Mouse (Mus musculus): ENCODE measurements at regions not wholly inside any gene's neighbourhood (a gene's known extent, or its start where the extent isn't known, plus 50 kb on each side); places are given as distances from the start of the nearest gene placed in this dataset.
A peak's percentile ranks its signal among the peaks of the same experiment; 100 is the strongest.
"Not testable (repeated sequence)": the region's sequence is repeated elsewhere in the genome, so short reads cannot be mapped to it uniquely, and the experiment has no call there.

DNA sequence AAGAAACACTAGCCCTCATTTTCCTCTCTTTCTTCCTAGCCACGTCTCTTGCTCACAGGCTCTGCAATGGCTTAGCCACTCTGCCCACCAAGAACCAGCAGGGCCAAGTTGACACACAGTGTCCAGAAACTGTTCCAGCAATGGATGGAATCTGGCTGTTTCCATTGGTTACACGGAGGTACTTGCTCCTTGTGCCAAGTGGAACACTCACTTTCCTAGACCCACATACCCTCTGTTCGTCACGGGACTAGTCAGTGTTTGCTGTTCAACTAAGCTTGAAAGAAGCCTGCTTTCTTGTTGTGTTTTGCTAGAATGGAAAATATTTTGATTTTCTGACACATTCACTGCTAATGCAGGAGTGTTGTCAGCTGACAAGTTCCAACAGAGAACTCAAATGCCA lies 575.7 kb upstream of the Gulo start:
- DNase-seq = no peak

DNA sequence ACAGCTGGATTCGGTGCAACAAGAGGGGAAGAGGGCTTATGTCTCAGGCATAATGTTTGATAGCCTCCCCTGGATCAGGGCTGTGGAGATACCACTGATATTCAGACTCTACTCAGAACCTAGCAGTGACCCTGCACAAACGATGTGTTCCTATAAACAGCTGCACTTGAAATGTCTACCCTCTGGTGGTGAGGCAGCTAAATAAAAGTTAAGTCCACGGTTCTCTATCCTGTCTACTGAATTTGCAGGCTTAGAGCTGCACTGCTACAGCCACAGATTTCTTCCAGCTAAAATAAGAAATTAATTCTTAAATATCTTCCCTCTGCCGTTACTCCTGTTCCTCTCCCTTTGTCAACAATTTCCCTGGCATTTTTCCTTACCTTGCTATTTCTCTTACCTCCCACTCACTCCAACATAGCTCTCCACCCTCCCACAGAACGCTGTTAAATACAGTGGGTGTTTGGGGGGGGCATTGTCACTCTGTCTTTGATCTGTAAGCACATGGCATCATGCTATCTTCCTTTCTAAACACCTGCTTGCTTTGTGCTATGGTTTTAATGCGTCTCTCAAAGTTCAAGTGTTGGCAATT lies 571.0 kb upstream of the Gulo start:
- DNase-seq = no peak

DNA sequence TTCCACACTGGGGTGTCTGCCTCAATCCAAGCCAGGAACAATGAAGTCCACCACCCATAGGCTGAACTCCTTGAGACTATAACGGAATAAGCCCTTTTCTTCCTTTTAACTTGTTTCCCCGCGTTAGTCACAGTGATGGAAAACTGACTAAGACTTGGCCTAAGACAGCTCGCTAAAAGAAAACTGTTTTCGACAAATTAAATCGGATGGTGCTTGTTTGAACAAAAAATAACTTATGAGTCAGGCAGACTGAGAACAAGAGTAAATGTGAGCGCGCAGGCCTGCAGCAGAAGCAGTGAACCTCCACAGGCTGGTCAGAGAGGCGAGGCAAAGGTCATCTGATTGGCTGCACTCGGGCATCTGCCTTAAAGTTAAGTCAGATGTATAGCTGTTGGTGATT lies 557.6 kb upstream of the Gulo start:
- DNase-seq = no peak

DNA sequence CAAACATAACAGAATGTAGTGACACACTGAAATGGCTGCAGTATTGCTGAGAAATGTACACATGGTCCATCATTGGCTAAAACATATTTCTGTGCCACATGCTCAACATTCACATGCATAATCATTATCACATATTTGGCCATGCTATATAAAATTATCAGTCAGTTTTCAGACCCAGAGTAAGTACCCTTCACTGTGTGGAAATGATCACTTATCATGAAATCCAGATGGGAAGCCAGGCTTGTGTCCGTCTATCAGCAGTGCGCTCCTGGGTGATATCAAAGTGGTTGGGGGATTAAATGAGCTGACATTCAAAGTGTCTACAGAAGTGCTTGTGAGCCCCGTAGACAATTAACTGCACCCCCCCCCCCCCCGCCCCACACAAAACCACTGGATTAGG lies 553.7 kb upstream of the Gulo start:
- no peak for DNase-seq

DNA sequence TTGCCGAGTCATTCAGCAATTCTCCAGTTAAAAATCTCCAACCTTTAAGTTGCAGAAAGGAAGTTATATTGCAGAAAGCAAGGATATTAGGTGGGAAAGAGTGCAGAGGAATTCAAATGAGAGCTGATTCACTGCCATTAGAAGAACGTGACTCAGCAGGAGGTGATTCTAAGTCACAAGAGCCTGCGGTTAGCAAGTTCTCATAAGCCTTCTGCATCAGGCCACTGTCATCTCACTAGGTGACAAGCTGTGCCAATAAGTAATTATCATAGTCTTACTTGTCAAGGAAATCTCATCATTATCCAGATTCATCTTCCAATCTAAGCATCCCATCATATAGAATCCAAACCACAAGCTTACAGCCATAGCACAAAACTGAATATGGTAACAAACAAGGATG lies 552.7 kb upstream of the Gulo start:
- DNase-seq = no peak

DNA sequence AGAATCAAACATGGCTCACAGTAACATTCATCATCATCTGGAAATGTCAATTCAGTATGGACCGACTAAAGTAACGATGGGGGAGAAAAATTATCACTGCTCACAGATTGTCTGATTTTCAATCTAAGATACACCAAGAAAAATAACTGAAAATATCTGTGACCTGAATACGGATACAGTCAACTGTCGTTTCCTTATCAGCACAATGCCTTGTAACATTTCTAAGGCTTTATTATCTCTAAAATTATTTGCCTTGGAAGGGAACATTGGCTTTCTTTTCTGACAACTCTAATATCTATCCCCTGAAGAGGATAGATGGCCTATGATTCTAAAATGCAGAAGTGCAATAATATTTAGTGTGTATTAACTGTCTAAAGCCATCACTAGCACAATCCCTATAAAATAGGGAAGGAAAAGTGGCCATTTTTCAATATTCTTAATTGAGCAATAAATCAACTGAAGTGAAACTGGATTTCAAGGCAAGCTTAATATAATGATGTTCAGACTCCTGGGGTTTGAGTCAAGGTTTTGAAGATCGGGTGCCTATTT lies 552.1 kb upstream of the Gulo start:
- no peak for DNase-seq

DNA sequence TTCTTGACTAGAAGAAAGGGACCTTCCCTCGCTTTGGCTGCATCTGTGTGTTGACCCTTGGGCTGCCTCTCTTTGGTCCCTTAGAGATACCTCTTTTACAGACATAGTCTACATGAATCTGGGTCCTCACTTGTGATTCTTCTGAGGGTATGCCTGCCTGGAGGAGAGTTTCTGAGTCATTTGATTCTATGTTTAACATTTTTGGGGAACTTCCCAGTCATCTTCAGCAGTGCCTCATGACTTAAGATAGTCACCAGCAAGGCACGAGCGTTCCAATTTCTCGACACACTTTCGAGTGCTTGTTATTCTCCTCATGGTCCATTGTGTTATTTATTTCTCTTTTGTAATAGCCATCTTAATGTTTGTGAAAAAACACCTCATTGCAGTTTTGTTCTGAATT lies 549.4 kb upstream of the Gulo start:
- no peak for DNase-seq

DNA sequence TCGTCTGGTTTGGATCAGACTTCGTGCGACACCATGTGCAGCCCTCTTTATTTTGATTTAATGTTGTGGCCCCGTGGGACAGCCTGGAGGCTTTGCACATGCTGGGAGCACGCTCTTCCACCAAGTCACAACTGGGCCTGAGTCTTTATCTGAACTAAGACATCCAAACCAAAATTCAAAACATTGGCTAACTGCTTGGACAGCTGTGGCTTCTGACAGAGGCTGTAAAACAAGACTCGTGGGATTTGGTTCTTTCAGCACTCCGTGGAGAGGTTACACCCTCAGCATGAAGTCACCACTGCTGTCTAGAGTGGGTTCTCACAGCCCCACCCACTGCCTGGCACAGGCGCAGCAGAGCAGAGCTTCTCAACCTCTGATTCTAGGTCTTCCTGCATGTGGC lies 548.6 kb upstream of the Gulo start:
- DNase-seq = no peak

DNA sequence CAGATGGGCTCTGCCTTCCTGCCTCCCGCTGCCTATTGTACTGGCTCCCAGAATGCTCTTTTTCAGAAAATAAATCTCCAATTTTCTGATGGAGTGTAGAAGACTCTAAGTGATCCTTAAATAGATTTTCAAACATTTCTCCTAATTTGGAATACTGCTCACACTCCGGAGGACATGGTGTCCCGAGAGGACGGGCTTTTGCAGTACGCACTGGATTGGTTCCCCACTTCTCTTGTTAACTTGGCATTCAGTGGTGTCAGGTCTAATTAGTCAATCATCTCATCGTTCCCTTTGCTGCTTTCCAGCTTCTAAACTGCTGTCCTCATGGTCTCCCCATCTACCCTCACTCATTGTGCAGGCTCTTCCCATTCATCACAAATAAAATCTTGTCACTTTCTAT lies 529.5 kb upstream of the Gulo start:
- DNase-seq = no peak

DNA sequence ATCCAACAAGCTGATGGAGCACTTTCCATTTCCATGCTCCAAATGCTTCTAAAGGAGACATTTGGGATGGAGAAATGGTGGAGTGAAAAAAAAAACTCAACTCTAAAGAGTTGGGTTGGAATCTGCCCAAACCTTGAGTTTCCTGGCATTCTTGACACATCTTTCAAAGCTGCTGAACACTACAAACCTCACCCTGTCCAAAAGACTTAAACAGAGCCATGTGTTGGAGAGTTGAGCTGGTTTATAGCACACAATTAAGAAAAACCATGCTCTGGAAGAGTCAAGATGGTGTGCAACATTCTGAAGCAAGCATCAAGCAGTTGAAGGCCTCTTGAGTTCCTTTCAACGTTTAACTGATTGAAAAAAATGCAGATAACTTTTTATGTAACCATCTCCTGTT lies 525.7 kb upstream of the Gulo start:
- no peak for DNase-seq

DNA sequence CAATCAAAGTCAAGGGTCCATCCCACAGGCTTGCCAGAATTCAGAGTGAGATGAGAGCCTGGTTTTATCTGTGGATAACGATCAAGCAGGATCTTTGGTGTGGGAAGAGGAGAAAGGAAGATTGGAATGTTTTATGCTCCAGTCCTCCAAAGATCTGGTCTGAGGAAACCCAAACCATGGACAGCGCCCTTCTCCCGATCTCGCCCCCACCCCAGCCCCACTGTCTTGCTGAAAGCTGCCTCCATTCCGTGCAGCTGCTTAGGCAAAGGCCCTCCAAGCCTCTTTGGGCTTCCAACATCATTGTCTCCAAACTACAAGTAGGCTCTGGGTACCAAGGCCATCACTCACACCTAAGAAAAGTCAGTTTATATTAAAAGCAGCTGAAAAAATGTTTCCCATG lies 519.1 kb upstream of the Gulo start:
- DNase-seq = no peak

DNA sequence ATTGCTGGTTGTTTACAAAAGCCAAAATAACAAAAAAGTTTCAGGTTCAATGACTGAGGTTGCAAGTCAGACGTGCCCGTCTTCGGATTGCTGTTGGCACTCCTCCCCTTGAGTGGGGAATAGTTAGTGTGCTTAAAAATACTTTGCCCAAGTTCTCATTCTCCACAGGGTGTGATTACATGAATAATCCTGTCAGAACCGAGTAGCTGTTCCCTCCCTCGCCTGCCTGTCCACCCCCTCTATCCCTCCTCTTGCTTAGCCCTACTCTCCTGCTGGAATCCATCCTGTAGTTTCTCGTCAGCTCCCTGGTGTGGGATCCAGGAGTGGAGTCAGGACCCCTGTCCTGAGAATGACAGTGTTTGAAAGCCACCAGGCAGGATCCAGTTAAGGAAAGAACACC lies 518.1 kb upstream of the Gulo start:
- DNase-seq = no peak

DNA sequence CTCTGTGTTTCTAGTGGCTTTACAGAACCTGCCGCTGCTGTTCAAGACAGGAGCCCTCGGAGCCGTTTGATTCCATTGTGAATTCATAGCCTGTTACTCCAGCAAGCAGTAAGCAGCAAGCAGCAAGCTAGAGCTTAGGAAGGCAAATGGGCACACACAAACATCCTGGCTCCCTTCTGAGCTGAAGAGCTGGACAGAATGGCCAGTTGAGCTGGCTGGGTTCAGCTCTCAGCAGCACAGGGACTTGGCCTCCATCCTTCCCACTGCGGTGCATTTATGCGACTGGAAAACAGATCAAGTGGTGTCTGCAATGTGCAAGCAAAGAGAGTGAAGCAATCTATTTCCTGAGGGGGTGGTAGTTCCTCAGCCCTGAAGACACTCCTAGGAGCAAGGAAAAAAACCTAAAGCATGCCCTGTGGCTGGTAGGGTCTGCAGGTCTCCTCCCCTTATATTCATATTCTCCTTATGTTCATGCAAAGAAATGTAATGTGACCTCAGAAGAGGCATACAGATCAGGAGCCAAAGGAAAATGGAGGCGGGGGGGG lies 513.9 kb upstream of the Gulo start:
- DNase-seq = peak in 1 of 2 experiments; percentile 32

DNA sequence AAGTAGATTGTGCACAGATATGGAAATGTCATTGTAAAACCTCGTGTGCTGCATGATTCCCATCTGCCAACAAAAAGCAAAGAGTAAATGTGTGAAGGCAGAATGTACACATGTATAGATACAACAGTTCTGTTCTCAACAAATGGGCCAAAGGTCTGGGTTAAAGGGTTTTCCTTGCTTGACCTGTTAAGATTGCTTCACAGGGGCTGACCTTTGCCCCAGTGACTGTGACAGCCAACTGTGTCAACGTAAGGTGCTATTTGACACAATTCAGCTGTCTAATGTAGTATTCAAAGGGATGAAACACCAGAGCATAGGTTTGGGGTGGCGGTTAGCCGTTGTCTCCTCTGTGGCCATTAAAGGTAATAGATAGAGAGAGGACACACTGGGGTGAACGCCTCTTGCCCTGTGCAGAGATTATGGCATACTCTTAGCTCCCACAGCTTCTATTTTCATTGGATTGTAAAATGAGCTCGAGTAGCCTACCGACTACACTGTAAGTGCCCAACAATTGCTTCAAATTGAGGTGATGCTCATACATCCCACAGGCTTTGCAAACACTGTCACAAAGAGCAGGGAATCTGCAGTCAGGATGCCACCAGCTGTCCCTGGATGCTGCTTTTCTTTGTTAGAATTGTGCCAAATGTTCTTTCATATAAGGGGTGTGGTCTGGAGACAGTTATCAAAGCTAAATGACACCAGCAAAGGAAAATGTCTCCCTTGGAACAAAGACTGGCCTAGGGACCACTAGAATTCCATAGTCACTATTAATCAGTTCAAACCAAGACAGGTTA lies 513.0 kb upstream of the Gulo start:
- peak in 1 of 2 experiments; percentile 33 for DNase-seq

DNA sequence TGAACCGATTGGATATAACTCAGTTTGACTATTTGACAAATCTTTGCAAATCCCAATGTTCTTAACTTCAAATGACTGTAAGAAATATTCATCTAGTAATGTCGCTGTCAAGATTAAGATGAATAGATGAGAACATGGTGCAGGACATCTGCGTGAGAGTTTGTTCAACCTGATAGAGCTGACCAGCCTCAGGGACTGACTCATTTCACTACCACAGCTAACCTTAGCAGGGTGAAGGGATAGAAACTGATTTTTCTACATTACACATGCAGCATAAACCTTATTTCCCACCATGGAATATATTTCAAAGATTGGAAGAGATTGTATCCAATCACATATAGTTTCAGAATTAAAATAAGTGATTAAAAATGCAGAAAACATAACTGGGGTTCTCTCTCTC lies 507.8 kb upstream of the Gulo start:
- no peak for DNase-seq

DNA sequence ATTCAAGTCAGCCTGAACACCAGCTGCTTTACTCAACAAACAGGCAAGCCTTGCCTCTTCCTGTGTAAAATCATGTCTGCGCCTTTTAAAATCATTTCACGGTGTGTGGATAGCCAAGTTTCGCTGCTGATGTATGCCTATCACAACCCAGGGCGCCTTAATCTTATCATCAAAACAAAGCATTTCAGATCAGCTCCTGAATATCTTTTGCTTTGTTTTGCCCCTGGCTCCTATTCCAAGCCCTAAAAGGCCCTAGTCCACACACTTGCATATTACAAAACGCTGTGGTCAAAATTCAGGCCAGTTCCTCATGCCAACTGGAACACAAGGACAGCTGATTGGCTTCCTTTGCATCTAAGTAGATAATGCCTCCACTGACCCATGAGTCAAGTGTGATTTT lies 501.7 kb upstream of the Gulo start:
- DNase-seq = peak; percentile 24 to 42

DNA sequence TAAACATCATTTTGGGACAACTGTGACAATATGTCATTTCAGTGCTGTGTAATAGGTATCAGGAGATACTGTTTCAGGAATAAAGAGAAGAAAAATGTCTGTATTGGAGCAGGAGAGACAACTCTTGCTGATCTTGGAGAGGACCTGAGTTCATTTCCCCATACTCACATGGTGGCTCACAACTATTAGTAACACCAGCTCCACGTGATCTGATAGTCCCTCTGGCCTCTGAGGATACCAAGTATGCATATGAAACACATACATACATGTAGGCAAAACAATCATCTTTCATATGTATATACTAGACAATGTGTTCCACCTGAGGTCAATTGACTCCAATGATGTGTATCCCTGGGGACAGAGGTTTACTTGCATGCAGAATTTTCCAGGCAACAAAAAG lies 501.2 kb upstream of the Gulo start:
- no peak for DNase-seq

DNA sequence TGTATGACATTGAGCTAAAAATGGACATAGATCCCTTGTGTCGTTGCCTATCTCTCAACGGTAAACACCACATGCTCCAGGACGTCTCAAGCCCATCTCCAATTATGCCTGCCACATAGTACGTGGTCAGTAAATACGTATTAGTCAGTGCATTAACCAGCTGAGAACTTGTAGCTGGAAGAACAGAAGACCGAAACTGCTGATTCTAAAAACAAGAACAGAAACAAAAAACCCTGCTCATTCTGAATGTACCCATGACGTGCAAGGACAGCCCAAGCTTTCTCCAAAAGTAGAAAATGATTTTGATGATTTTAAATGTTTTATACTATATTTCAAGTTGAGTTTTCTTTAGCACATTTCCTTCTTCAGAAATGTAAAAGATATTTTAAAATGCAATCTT lies 500.7 kb upstream of the Gulo start:
- no peak for DNase-seq

DNA sequence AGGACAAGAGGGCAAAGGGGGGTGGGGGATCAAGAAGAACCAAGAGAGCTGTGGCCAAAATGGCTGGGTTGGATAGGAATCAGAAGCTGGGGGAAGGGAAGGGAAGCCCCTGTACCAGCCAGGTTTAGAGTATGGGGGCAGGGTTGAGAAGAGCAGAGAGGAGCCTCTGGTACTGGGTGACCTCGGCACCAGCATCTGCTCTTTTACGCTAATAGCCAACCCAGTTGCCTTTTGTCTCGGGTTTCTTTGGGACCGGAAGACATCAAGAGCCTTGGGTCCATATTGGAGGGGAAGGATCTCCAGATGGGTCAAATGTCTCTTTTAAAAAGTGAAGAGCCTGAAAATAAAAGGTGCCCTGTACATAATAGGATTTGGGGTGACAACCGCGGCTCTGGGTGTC lies 493.0 kb upstream of the Gulo start:
- DNase-seq = no peak

DNA sequence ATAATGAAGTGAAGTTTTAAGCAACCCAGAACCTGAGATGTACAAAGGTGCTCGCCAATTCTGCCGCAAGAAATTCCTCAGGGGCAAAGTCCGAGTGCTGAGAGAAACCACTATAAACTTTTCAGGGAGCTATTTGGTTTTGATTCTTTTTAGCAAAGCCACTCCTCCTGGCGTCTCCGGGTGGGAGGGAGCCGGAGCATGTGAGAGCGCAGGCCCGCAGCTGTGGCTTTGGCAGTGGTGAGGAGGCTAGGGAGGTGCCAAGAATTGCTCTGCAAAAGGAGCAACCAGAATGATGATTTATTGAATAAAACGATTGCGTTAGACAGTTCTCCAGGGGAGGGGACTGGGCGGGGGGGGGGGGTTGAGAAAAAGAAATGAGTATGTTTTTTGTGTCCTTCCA lies 490.9 kb upstream of the Gulo start:
- peak; percentile 65 to 67 for DNase-seq

DNA sequence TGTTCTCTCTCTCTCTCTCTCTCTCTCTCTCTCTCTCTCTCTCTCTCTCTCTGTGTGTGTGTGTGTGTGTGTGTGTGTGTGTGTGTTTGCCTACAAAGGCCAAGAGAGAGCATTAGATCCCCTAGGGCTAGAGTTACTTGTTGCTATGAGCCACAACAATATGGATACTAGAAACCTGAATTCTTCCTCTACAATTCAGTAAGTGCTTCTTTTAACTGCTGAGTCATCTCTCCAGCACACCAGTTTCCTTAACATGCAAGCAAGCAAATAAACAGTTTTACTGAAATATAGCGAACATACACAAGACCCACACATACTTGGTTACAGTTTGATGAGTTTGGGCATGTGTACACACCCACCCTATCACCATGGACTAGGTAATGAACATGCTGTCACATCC lies 486.1 kb upstream of the Gulo start:
- DNase-seq = no peak

DNA sequence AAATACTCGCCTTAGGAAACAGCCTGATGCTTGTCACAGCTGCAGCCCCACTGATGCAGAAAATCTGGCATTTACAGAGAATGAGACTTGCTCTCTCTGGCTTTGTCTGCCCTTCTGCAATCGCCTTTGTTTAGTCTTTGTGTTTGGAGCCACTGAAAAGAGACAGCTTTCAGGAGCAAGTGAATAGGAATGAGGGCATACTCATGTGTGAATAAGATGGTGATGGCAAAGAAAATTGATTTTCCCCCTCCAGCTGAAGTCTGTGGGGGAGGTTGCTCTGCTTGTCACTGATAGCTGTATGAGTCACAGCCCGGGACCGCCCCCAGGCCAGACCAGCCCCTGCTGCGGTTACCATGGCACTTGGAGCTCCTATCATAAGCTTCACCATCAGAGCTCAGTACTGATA lies 485.5 kb upstream of the Gulo start:
- DNase-seq = peak; percentile 73 to 76

DNA sequence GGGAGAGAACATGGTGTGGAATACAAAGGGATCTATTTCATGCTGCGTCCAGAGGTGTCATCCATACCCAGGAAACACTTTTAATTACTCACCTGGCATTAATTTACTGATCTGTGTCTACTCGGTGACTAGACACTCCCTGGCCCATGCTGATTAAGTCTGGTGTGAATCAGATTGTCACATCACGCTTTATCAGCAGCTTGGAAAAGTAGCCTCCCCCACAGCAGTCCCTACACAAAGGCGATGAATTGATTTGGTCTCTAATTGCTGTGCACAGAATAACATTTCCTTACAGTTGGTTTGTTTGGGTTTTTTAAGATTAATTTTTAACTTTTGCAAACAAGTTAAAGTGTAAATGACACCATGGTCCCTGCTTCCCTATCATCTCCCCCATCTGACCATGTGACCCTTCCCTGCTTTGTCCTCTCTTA lies 484.7 kb upstream of the Gulo start:
- no peak for DNase-seq

DNA sequence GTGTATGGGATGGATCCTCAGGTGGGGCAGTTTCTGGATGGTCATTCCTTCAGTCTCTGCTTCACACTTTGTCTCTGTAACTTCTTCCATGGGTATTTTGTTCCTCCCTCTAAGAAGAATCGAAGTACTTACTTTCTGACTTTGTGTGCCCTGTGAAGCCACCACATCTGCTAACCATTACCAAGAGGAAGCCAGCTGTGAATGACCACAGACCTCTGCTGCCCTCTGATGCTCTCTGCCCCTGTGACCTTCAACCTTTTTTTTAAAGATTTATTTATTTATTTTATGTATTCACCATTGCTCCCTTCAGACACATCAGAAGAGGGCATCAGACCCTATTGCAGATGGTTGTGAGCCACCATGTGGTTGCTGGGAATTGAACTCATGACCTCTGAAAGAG lies 475.7 kb upstream of the Gulo start:
- DNase-seq = not testable (repeated sequence)

All from adrenal gland, postnatal 36 days (tissue).